Mouse (Mus musculus) frontal cortex, postnatal 14 days (tissue): ENCODE measurements at regions not wholly inside any gene's neighbourhood (a gene's known extent, or its start where the extent isn't known, plus 50 kb on each side); places are given as distances from the start of the nearest gene placed in this dataset.
"Not testable (repeated sequence)": the region's sequence is repeated elsewhere in the genome, so short reads cannot be mapped to it uniquely, and the experiment has no call there.

Source experiments
- DNase-seq, 2 experiments: peaks; one replicate each; pipeline ENCODE4 v3.0.0; 2022; ENCODE audit warnings: low spot score in 2 of 2

DNA sequence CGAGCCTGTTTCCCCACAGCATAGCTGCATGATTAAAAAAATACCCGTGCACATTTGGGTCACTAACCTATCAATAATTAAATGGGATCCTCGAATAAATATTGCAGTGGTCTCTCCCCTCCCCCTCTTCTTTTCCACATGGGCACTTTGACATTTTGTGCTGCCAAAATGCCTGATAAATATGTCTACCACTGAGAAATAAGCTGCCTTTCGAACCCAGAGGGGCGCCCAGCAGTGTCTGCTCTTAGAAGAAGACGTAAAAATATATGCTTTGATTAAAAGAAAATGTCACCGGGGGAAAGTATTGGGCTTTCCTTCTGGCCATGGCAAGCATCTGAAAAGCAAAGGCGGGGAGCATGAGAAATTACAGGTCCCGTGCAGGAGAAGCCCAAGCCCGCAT lies 152.6 kb upstream of the Frmd4a start:
- no peak for DNase-seq

DNA sequence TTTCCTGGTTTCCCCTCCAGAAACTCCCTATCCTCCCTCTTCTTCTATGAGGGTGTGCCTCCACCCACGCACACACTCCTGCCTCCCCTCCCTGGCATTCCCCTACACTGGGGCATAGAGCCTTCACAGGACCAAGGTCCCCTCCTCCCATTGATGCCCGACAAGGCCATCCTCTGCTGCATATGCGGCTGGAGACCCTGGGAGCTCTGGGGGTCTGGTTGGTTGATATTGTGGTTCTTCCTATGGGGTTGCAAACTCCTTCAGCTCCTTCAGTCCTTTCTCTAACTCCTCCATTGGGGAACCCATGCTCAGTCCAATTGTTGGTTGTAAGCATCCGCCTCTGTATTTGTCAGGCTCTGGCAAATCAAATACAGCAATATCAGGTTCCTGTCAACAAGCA lies 150.8 kb upstream of the Frmd4a start:
- not testable (repeated sequence) for DNase-seq

GRCm38 (mm10) chr2:3869701-3870100 lies 147.8 kb upstream of the Frmd4a start:
- no peak for DNase-seq

DNA sequence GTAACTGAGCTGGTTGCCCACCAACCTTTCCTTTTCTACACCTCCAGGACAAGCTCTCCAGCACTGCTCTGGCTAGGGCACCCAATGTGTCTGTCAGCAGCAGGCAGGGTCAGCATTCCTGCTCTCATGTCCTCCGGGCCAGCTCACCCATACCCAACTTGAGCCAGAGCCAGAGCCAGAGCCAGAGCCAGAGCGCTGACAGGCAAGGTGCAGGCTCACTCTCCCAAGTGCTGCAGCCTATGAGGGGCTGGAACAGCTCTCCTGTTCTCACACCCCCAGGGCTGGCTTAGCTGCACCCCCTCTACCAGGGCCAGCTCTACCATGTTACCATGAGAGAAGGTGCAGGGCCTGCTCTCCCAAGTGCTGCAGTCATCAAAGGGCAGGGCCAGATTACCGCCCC lies 145.8 kb upstream of the Frmd4a start:
- DNase-seq = no peak

- DNase-seq = no peak
These were observed 130.5 kb upstream of the Frmd4a start for GRCm38 (mm10) chr2:3887000-3887399.

GRCm38 (mm10) chr2:3887845-3888433 lies 129.6 kb upstream of the Frmd4a start:
- no peak for DNase-seq

GRCm38 (mm10) chr2:3889381-3889780 lies 128.1 kb upstream of the Frmd4a start:
- DNase-seq = no peak

GRCm38 (mm10) chr2:3890462-3890861 lies 127.1 kb upstream of the Frmd4a start:
- no peak for DNase-seq

DNA sequence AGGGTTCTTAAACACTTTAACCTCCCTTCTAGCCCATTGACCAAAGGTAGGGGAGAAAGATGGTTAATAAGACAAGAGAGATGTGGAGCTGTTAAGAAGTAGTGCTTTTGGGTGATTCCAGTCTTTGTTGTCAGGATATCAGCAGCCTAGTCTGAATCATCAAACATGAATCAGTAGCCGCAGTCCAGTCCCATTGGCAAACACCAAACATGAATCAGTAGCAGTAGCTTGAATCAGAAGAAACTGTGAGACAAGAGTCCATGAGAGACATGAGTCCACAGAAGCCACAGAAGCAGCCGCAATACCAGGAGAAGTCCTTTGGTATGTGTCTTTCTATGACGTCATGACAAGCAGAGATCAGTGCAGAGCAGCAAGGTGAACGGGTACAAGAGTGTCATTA lies 110.5 kb upstream of the Frmd4a start:
- DNase-seq = no peak

- DNase-seq = no peak
These were observed 109.3 kb upstream of the Frmd4a start for GRCm38 (mm10) chr2:3908192-3908591.

GRCm38 (mm10) chr2:3910086-3910891 lies 107.2 kb upstream of the Frmd4a start:
- no peak for DNase-seq

GRCm38 (mm10) chr2:3915141-3915540 lies 102.4 kb upstream of the Frmd4a start:
- no peak for DNase-seq

DNA sequence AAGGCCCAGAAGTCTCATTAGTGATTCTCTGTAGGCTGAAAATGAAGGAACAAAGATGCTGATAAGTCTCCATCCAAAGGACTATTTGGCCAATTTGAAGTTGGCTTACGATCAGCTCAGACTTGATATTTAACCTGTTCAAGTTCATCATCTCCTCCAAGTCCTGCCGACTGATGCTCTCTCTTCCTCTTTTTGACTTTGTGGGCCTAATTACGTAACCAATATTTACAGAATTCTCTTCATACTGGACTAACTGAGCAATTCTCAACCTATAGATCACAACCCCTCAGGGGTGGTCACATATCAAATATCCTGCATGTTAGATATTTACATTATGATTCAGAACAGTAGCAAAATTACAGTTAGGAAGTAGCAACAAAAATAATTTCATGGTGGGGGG lies 101.2 kb upstream of the Frmd4a start:
- DNase-seq = no peak

DNA sequence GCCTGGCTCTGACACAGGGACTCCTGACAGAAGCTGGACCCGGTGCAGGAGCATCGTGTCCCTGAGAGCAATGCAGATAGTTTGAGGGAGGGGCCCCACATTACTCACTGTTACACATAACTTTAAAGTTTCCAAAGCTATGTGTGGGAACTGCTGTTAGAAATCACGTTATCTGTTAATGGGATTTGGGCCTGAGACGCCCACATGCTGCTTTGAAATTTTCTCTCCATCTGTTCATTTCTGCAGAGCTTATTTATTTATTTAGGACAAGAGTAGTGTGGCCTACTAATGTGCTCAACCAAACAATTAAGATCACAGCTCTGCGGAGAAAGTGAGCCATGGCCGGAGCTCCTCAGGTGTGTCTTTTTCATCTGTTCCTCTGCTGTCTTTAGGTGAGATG lies 99.4 kb upstream of the Frmd4a start:
- no peak for DNase-seq

- no peak for DNase-seq
These were observed 97.6 kb upstream of the Frmd4a start for GRCm38 (mm10) chr2:3919893-3920292.

DNA sequence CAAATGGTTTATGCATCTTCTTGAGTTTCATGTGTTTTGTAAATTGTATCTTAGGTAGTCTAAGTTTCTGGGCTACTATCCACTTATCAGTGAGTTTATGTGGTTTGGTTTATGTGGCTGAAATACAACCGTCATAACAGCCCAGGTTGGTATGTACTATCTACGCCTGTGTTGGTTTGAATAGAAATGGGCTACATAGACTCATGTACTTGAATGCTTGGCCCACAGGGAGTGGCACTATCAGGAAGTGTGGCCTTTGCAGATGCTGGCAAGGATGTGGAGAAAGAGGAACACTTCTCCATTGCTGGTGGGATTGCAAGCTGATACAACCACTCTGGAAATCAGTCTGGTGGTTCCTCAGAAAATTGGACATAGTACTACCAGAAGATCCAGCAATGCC lies 96.4 kb upstream of the Frmd4a start:
- not testable (repeated sequence) for DNase-seq

- no peak for DNase-seq
These were observed 94.8 kb upstream of the Frmd4a start for GRCm38 (mm10) chr2:3922739-3923138.

- no peak for DNase-seq
These were observed 92.8 kb upstream of the Frmd4a start for GRCm38 (mm10) chr2:3924696-3925095.

- no peak for DNase-seq
These were observed 92.3 kb upstream of the Frmd4a start for GRCm38 (mm10) chr2:3925199-3925598.

DNA sequence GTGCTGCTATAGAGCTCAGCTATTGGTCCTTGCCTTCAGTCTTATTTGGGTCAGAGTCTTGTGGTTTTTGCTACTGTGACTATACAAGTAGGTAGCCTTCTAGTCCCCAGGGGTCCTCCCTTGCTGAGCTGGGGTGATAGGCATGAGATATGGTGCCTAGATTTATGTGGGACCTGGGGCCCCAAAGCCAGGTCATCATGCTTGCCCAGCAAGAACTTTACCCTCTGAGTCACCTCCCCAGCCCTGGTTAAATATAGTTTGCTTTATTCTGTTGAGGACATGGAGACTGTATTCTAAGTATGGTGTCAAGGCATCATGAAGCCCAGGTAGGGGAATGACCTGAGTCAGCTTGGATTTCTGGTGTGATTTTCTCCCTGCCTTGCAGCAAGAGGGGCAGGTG lies 91.4 kb upstream of the Frmd4a start:
- no peak for DNase-seq

DNA sequence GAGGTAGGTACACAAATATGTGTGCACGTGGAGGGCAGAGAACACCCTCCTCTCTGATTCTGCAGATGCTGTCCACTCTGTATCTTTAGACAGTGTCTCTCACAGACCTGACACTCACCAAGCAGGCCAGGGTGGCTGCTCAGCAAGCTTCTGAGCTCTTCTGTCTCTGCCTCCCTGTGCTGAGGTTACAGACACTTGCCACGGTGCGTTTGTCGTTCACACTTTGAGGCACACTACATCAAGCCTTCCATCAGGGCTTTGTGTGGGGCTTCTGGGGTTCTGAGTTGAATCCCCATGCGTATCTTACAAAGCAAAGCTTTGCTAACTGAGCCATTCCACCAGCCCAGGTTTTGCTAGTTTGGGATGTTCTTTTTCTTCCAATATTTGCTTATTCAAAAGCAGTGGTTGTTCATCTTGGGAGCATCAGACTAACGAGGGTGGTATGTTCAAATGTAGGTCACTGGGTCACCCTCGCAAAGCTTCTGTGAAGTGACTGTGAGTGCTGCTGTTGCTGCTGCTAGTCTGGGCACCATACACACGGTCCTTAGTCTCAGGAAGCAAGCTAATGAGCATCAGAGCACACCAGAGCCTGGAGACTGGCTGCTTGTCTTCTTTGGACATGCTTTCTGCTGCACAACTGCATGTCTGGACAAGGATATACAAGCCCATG lies 90.2 kb upstream of the Frmd4a start:
- DNase-seq = no peak

- DNase-seq = no peak
These were observed 89.7 kb upstream of the Frmd4a start for GRCm38 (mm10) chr2:3927853-3928252.

DNA sequence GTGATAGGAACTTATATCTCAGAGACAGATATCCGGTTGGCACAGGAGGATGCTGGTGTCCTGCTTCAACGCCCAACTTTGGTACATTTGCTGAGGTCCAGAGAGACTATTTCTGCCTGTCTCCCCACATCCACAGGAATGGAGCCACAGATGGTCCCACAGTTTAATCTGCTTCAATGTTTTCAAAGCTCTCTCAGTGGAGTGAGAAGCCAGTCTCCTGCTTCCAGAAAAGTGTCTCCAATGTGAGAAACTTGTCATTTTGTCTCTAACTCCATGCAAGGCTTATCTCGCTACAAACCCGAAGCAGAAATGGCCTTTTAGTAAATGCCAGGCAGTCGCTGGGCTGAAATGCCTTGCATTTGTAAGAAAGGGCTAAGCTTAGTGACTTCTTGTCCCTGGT lies 86.9 kb upstream of the Frmd4a start:
- DNase-seq = no peak
